Mouse (Mus musculus) intestine, embryonic 15.5 days (tissue): Measurements from ENCODE around the gene Abcb4. TPM values are rescaled to one million over a fixed set of nuclear protein-coding genes. Genes with fewer than 3 reads are reported as not detected.
"Not testable (repeated sequence)": the region's sequence is repeated elsewhere in the genome, so short reads cannot be mapped to it uniquely, and the experiment has no call there.

Source experiments
- ATAC-seq: fragments of 200-750 bp; cut with Nextera tagmentation; 2 replicates; pipeline ENCODE4 v1.8.0; 2017; ENCODE audit warnings: moderate TSS enrichment, moderate library complexity
- H3K27ac ChIP-seq: fragments of 300-500 bp; sonication (generic); 2 replicates; pipeline ENCODE4 v1.5.1; 2015; ENCODE audit warnings: mild to moderate bottlenecking, inconsistent platforms
- H3K27me3 ChIP-seq: fragments of 300-500 bp; sonication (generic); replicated peaks from 2 replicates; pipeline ENCODE4 v1.6.1; 2015; ENCODE audit warnings: inconsistent platforms
- H3K36me3 ChIP-seq: fragments of 300-500 bp; sonication (generic); 2 replicates; pipeline ENCODE4 v1.6.1; 2015; ENCODE audit warnings: inconsistent platforms
- H3K4me1 ChIP-seq: fragments of 300-500 bp; sonication (generic); replicated peaks from 2 replicates; pipeline ENCODE4 v1.6.1; 2015; ENCODE audit warnings: inconsistent platforms
- H3K4me2 ChIP-seq: fragments of 300-500 bp; sonication (generic); replicated peaks from 2 replicates; pipeline ENCODE4 v1.6.1; 2015; ENCODE audit warnings: mild to moderate bottlenecking, inconsistent platforms
- H3K4me3 ChIP-seq: fragments of 300-500 bp; sonication (generic); replicated peaks from 2 replicates; pipeline ENCODE4 v1.5.1; 2015; ENCODE audit warnings: inconsistent platforms
- H3K9ac ChIP-seq: fragments of 300-500 bp; sonication (generic); 2 replicates; pipeline ENCODE4 v1.6.1; 2015; ENCODE audit warnings: inconsistent platforms
- H3K9me3 ChIP-seq: fragments of 300-500 bp; sonication (generic); 2 replicates; pipeline ENCODE4 v1.6.1; 2016; ENCODE audit warnings: inconsistent platforms
- WGBS: fragments of 180-500 bp; shearing (Covaris S2); methylation state at CpG from one replicate; pipeline ENCODE4 v1.1.7; 2015; 5-methylcytosine and 5-hydroxymethylcytosine counted together
- polyA plus RNA-seq: library from polyadenylated mRNA; unstranded; fragments of >200 nt; fragmentation: Nextera tagmentation; extraction: Ambion mirVana; gene quantifications from 2 replicates; pipeline ENCODE4 v1.2.1, GENCODE M21; 2015

Gene Abcb4
- 0.48 and 0.95 TPM in 2 replicates for polyA plus RNA-seq

- Histone ChIP-seq H3K36me3 (no peaks in the 10 kb centered on the region), H3K27ac (no peak within 1 kb of the TSS), H3K27me3 (no peaks in the 10 kb centered on the region; the same call in 1 of the 2 replicates), H3K4me2 (peak within 1 kb of the TSS; percentile 97), H3K4me1 (0 out of 2 replicates have a peak, but pooled peaks cover 3% of the 10 kb centered on the region), H3K9ac (peak within 1 kb of the TSS; percentile 50), H3K9me3 (no peaks in the 10 kb centered on the region), H3K4me3 (peak within 1 kb of the TSS; percentile 57)
- under 1% methylated on average over 62 of the region's 65 CpGs for WGBS
- peak; percentile 94 for ATAC-seq
Measured at GRCm38 (mm10) chr5:8893300-8894103, at the start of gene Abcb4. TSS of gene Abcb4 (plus strand) at chr5:8893717.

- not testable (repeated sequence) for H3K9me3 ChIP-seq, H3K27ac ChIP-seq, H3K4me1 ChIP-seq, H3K4me2 ChIP-seq, H3K4me3 ChIP-seq, H3K27me3 ChIP-seq, H3K36me3 ChIP-seq, H3K9ac ChIP-seq, ATAC-seq
- 89% methylated on average over 7 of the region's 9 CpGs for WGBS
Measured at GRCm38 (mm10) chr5:8848607-8849575, 44.6 kb upstream of the Abcb4 start.

DNA sequence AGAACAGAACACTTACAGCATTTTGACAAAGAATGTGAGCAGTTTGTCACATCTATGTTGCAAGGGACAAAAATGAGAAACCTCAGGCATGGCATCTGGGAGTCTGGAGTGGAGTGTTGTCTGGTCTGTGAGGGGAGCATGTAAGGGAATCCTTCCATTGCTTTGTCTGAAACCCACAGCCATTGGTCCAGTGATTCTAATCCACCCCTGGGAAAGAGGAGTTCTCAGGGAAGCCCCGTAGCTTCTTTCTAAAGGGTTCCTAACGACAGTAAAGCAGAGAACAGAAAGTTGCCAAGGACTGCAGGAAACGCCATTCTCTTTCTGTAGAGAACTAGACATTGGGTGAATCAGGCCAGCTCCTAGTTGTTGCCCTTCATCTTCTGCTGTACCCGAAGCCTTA is 42.7 kb upstream of the Abcb4 start:
- H3K9ac ChIP-seq: no peak overlapping the region
- no peaks in the 10 kb centered on the region for H3K27me3 ChIP-seq
- 69% methylated on average over 4 of the region's 4 CpGs for WGBS
- H3K27ac ChIP-seq: no peak overlapping the region
- H3K4me3 ChIP-seq: no peak overlapping the region
- no peaks in the 10 kb centered on the region for H3K4me1 ChIP-seq
- no peak for ATAC-seq
- H3K36me3 ChIP-seq: no peaks in the 10 kb centered on the region
- no peaks in the 10 kb centered on the region for H3K9me3 ChIP-seq
- no peak overlapping the region for H3K4me2 ChIP-seq

GRCm38 (mm10) chr5:8857201-8857600 is 36.3 kb upstream of the Abcb4 start:
- no peak overlapping the region for H3K4me3 ChIP-seq
- H3K27ac ChIP-seq: no peak overlapping the region
- 76% methylated on average over 6 of the region's 6 CpGs for WGBS
- H3K9me3 ChIP-seq: no peaks in the 10 kb centered on the region
- H3K4me2 ChIP-seq: no peak overlapping the region
- H3K27me3 ChIP-seq: no peaks in the 10 kb centered on the region
- no peak overlapping the region for H3K9ac ChIP-seq
- H3K36me3 ChIP-seq: no peaks in the 10 kb centered on the region
- no peak for ATAC-seq
- H3K4me1 ChIP-seq: no peaks in the 10 kb centered on the region

DNA sequence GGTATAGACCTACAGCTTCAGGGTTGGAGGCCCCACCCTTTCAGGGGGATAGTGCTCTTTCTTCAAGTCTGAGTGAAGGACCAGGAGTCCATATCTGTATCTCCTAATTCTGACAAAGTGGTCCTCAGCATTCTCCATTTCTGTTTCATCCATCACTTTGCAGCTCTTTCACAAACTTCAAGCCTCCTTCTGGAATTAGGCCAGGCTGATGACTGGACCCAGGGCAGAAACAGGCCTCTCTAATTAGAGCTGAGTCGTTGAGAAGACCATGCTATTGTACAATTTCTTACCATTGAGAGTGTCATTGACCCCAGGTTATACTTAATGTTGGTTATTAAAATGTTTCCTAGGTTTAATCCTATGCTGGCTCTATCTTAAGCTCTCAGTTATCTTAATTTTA is 31.7 kb upstream of the Abcb4 start:
- Histone ChIP-seq H3K27ac (no peak overlapping the region), H3K4me2 (no peak overlapping the region), H3K9ac (no peak overlapping the region), H3K36me3 (no peaks in the 10 kb centered on the region), H3K4me1 (no peaks in the 10 kb centered on the region), H3K4me3 (no peak overlapping the region), H3K27me3 (no peaks in the 10 kb centered on the region), H3K9me3 (no peaks in the 10 kb centered on the region)
- no peak for ATAC-seq
- WGBS: 63% methylated on average over 1 of the region's 1 CpGs

DNA sequence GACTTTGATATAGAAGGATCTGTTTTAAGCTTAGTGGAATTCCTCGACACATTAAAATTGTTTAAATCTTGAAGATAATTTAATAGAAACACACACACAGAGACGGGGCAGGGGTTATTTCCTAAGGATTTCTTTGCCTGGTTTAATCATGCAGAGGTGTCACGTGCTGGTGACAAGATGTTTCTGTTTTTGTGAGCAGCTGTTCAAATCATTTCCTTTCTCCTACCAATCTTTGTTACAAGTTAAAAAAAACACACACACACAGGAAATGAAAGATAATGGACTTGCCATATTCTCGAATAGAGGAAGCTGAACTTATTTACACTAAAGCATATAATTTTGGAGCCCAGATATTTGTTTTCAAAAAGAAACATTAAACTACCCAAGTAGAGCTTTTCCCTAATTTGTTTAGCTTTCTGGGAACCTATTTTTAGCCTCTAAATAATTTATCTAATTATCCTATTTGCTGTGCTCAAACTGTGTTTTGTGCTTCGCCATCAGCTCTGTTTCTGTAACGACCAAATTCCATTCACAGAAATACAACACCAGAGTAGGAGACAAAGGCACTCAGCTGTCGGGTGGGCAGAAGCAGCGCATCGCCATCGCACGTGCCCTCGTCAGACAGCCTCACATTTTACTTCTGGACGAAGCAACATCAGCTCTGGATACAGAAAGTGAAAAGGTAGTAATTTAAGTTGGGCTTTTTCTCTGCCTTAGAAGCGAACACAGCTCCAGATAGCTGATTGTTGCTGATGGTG is 29.8 kb upstream of the Abcb4 start:
- ATAC-seq: no peak
- 50% methylated on average over 14 of the region's 14 CpGs for WGBS
- Histone ChIP-seq H3K27me3 (no peaks in the 10 kb centered on the region), H3K9me3 (no peaks in the 10 kb centered on the region), H3K4me1 (no peaks in the 10 kb centered on the region), H3K9ac (no peak overlapping the region), H3K36me3 (no peaks in the 10 kb centered on the region), H3K4me3 (no peak overlapping the region), H3K4me2 (no peak overlapping the region), H3K27ac (no peak overlapping the region)

DNA sequence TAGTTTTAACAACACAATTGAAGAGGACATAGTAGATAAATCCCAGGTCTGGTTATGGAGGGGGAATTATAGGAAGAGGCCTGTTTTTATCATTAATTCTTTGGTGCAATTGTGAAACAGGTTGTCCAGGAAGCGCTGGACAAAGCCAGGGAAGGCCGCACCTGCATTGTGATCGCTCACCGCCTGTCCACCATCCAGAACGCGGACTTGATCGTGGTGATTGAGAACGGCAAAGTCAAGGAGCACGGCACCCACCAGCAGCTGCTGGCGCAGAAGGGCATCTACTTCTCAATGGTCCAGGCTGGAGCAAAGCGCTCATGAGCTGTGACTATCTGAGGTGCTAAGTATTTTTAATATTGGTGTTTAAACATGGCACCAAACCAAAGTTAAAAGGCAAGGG is 27.9 kb upstream of the Abcb4 start:
- WGBS: 93% methylated on average over 11 of the region's 11 CpGs
- H3K36me3 ChIP-seq, H3K9me3 ChIP-seq, H3K4me1 ChIP-seq, H3K27ac ChIP-seq, H3K4me2 ChIP-seq, H3K9ac ChIP-seq, H3K4me3 ChIP-seq, ATAC-seq, H3K27me3 ChIP-seq: not testable (repeated sequence)

GRCm38 (mm10) chr5:8866366-8866765 is 27.2 kb upstream of the Abcb4 start:
- H3K36me3 ChIP-seq: no peaks in the 10 kb centered on the region
- no peaks in the 10 kb centered on the region for H3K27me3 ChIP-seq
- 64% methylated on average over 5 of the region's 5 CpGs for WGBS
- no peak overlapping the region for H3K4me2 ChIP-seq
- H3K27ac ChIP-seq: no peak overlapping the region
- H3K9me3 ChIP-seq: no peaks in the 10 kb centered on the region
- no peak overlapping the region for H3K4me3 ChIP-seq
- ATAC-seq: peak; percentile 59; the same call in 1 of the 2 replicates
- H3K4me1 ChIP-seq: no peaks in the 10 kb centered on the region
- no peak overlapping the region for H3K9ac ChIP-seq

GRCm38 (mm10) chr5:8868019-8868418 is 25.5 kb upstream of the Abcb4 start:
- H3K4me2 ChIP-seq: no peak overlapping the region
- no peaks in the 10 kb centered on the region for H3K36me3 ChIP-seq
- H3K4me1 ChIP-seq: no peaks in the 10 kb centered on the region
- H3K9ac ChIP-seq: no peak overlapping the region
- no peaks in the 10 kb centered on the region for H3K9me3 ChIP-seq
- no peak overlapping the region for H3K27ac ChIP-seq
- H3K27me3 ChIP-seq: no peaks in the 10 kb centered on the region
- 9% methylated on average over 1 of the region's 1 CpGs for WGBS
- no peak for ATAC-seq
- H3K4me3 ChIP-seq: no peak overlapping the region

DNA sequence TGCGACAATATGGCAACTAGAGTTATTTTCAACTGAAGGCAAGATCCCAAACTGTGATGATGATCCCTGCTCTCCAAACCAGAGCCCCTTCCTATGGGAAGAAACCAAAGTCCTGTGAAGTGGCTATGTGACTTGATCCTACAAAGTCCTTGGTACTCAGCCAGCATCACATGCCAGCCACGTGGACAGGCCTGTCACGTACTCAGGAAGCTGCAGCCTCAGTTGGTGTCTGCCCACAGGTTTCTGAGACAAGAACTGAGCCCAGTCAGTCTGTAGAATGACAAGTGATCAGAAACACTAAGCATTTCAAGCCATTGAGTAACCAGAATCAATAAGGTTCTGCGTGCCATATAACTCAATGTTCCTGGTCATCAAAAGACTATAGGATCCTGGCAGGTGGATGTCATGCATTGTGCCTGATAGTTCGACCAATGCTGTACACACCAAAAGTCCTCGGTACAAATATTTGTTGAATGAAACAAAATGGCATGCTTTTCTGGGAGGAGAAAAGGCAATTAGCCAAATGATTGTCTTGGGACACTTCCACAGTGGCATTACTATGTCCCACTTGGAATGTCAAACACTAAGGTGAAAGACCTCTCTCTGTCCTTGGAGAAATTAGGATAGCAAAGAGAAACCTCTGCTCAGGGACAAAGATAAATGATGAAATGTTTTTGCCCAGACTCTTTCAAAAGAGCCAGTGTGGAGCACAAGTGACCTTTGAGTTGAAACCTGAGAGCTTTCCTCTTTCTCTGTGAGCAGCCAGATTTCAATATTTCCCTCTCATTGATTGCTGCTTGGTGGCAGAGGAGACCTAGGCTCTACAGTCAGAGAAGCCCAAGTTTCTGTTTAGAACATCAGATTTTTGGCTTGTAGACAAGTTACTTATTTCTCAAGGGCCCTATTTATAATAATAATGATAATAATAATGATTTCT is 20.3 kb upstream of the Abcb4 start:
- H3K9me3 ChIP-seq: no peaks in the 10 kb centered on the region
- no peak overlapping the region for H3K4me2 ChIP-seq
- no peak for ATAC-seq
- H3K27me3 ChIP-seq: no peaks in the 10 kb centered on the region
- no peak overlapping the region for H3K9ac ChIP-seq
- H3K4me3 ChIP-seq: no peak overlapping the region
- H3K4me1 ChIP-seq: no peaks in the 10 kb centered on the region
- no peak overlapping the region for H3K27ac ChIP-seq
- 83% methylated on average over 6 of the region's 6 CpGs for WGBS
- no peaks in the 10 kb centered on the region for H3K36me3 ChIP-seq

GRCm38 (mm10) chr5:8877086-8877485 is 16.4 kb upstream of the Abcb4 start:
- no peaks in the 10 kb centered on the region for H3K36me3 ChIP-seq
- 76% methylated on average over 2 of the region's 2 CpGs for WGBS
- no peaks in the 10 kb centered on the region for H3K4me1 ChIP-seq
- no peak overlapping the region for H3K4me3 ChIP-seq
- no peak overlapping the region for H3K4me2 ChIP-seq
- H3K27me3 ChIP-seq: no peaks in the 10 kb centered on the region
- H3K27ac ChIP-seq: no peak overlapping the region
- ATAC-seq: no peak
- H3K9ac ChIP-seq: no peak overlapping the region
- no peaks in the 10 kb centered on the region for H3K9me3 ChIP-seq
